Mouse (Mus musculus): ENCODE results near the gene Pfkfb1. TPM values are rescaled to one million over a fixed set of nuclear protein-coding genes. Genes with fewer than 3 reads are reported as not detected.

Gene Pfkfb1
- 1 to 10 TPM; 3.0 to 5.0 TPM for total RNA-seq (2023)

DNA sequence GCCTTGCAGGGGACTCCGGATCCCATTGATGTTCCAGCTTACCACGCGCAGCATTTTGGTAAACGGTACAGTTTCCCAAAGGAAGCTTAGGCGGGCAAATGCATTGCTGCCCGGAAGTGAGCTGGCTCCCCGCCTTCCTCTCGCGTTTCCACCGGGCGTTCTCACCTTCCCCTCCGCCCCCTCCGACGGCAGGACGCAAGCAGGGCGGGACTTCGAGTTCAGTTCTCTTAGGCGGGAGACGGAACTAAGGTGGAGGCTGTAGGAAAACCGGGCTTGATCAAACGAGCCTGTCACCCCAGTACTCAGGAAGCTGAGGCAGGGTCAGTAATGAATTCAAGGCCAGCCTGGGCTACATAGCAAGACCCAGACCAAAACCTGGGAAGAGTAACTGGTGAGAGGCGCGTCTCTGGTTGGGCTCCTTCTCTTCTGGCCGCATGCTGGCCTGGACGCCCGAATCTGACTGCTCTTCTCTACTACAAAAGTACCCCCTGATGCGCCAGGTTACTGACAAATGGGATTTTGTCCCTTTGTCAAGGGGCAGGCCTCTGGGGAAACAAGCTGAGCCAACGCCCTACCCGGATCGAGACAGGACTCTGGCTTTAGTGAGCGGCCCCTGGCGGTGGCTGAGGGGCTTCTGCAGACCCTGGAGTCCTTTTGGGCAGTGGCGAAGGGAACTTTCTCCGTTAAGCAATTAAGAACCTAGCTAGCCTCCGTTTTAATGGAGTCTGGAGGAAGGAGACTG, at the start of gene Pfkfb1:
Pfkfb1 (plus strand) TSS at position 207 of the 742 bp plus-strand sequence.

DNA sequence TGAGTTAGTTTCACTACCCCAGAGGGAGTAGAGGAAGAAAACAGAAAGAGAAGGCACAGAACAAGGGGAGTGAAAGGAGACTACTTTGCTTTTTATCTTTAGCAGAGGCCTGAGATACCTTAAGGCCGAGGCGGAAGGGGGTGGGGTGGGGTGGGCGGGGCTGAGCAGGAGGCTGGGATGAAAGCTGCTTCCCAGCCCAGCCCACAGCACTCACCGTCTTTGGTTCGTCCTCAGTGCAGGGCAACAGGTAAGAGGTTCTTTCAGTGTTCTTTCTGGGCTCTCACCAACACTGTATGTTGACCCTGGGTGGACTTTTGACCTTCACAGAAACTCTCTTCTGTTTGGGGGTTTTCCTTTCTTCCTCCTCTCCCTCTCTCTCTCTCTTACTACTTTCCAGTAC, 40.8 kb upstream of the Pfkfb1 start, which contains the start of gene Alas2:
Alas2 (plus strand) TSS at position 137 of the 400 bp plus-strand sequence.

GRCm38 (mm10) chrX:150589696-150590095, 1.7 kb downstream of the Pfkfb1 start, which contains the start of gene Apex2:
Apex2 (minus strand) TSS chrX:150589868.

DNA sequence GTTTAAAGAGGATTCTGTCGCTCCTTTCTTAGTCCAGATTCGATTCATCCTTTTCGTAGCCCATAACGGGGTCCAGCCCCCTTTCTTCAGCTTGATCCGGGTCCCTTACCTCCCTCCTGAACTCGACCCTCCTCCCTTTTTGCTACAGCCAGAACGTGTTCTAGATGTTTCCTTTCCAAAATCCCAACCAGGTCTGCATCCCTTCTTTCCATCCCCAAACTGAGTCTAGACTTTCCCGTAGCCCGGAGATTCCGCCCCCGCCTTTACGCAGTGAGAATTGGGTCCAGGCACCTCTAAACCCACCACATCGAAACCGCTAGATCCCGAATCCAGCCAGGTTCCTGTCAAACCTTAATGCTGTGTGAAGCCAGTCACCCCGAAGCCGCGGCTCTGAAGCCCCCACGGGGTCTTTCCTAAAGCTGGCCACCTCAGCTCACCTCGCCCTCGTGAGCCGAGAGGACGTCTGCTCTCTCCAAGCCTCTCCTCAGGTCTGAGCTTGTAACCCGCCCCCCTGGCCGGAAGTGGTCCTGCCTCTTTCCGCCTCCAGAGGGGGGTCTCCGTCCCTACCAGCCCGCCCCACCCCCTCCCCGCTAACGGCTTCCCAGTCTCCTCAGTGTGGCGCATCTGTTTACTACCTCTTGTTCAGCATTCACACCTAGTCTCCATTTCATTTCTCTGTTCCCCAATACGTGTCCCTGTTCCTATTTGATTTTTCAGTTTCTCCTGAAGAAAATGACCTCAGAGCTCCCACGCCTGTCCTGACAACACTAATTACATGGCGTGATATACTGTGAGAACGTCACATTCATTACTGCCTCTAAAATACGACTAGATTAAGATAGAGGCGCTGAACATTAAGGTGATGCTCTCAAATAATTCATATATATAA, 69.1 kb downstream of the Pfkfb1 start, which contains the start of gene Tro:
Tro (minus strand) TSS at position 676 of the 889 bp plus-strand sequence.

Other genes with a start within 250 kb of the Pfkfb1 start
- 10 to 100 TPM; 14.2 to 17.0 TPM for gene Tmem29, start 129.1 kb upstream of the Pfkfb1 start, total RNA-seq (2023)
- gene Alas2, start 40.9 kb upstream of the Pfkfb1 start, total RNA-seq (2023), result 10 to 100 TPM; 16.4 to 20.3 TPM
- gene Apex2, start 1.6 kb downstream of the Pfkfb1 start, total RNA-seq (2023), result 10 to 100 TPM in 1 of 2 experiments, 1 to 10 TPM in 1; 9.6 to 11.3 TPM
- not detected for gene Tro, start 69.4 kb downstream of the Pfkfb1 start, total RNA-seq (2023)
- gene Maged2, start 226.1 kb downstream of the Pfkfb1 start, total RNA-seq (2023), result 1 to 10 TPM in 1 of 2 experiments, under 1 TPM in 1; 0.73 to 1.3 TPM